Mouse (Mus musculus): ENCODE measurements around the gene Hs6st2. TPM values are rescaled to one million over a fixed set of nuclear protein-coding genes. Genes with fewer than 3 reads are reported as not detected.
A peak's percentile ranks its signal among the peaks of the same experiment; 100 is the strongest.

Gene Hs6st2
- total RNA-seq, 2 experiments from 2014 or later, result 1.9 to 3.9 TPM

GRCm38 (mm10) chrX:51585444-51585843, 96.2 kb downstream of the Hs6st2 start:
- no peak for DNase-seq

- no peak for DNase-seq
Measured at GRCm38 (mm10) chrX:51581704-51582103, 100.0 kb downstream of the Hs6st2 start.

GRCm38 (mm10) chrX:51561880-51562279, 119.8 kb downstream of the Hs6st2 start:
- DNase-seq, result peak in 1 of 2 experiments; percentile 1

- no peak for DNase-seq
Measured at GRCm38 (mm10) chrX:51539626-51540025, 142.0 kb downstream of the Hs6st2 start.

DNA sequence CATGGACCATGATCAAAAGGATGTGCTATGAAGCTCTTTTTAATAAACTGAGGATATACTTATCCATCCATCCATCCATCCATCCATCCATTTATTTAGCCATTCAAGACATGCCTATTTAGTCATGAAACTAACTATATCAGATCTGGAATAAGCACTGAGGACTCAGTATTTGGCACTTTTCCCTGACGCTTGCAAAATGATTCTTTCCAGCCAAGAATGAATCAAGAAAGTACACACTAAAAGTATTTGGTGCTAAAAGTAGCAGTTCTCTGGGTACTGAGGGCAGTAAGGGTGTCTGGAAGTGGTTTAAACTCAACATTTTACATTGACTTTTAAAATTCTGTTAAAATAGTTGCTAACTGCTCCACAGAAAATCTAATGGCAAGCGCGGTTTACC, 144.6 kb downstream of the Hs6st2 start:
- no peak for DNase-seq

DNA sequence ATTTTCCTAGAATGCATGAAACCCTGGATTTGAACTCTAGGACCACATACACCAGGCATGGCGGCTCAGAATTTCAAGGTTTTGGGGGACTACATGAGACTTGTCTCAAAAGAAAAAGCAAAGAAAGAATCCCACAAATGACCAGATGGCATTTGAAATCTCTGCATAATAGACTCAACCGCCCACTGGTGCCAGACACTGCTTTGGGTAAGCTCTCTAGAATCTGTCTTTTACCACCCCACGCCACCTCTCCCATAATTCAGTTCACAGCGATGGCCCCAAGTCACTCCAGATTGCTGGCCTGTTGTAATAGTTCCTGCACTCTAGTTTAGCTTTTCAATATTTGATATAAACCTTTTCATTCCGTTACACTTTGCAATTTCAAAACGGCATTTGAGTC, 146.4 kb downstream of the Hs6st2 start:
- DNase-seq, result no peak

GRCm38 (mm10) chrX:51531136-51531535, 150.5 kb downstream of the Hs6st2 start:
- DNase-seq, result no peak

GRCm38 (mm10) chrX:51528601-51529000, 153.1 kb downstream of the Hs6st2 start:
- no peak for DNase-seq

GRCm38 (mm10) chrX:51514831-51515230, 166.8 kb downstream of the Hs6st2 start:
- peak in 1 of 2 experiments; percentile 1 for DNase-seq

DNA sequence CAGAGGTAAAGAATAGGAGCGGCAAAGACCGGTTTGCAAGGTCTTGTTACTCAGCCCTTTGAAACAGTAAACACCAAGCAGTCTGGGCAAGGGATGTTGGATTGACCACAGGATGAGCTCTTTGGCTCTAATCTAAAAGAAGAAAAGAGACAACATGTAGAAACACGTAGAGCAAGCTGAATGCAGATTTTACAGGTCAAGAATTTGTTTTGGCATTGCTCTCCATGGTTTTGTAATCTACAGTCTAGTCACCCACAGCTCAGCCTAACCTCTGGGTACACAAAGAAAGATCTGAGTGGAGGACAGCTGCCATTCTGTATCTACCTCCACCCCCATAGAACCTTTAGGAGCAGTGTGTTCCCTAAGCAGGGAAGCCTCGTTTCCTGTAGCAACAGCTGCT, 175.1 kb downstream of the Hs6st2 start:
- DNase-seq, result no peak

- DNase-seq, result no peak
Measured at GRCm38 (mm10) chrX:51505691-51506090, 176.0 kb downstream of the Hs6st2 start.

GRCm38 (mm10) chrX:51503781-51504471, 177.7 kb downstream of the Hs6st2 start:
- no peak for DNase-seq

DNA sequence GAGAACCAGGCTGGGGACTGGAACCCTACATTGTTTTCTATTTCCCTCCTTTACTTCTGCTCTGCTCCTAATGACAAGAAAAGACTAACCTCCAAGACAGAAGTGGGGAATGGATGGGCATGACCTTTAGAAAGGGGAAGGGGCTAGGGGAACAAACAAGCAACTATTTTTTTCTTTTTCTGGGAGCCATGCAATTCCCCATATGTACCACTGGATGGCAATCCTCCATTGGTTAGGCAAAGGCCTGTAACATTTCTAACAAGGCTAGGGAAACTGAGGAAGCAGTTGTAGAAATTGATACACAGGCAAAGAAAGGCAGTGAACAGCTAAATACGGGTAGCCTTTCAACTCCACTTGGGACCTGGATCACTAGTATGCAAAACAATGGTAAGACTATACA, 183.8 kb downstream of the Hs6st2 start:
- DNase-seq, result no peak

DNA sequence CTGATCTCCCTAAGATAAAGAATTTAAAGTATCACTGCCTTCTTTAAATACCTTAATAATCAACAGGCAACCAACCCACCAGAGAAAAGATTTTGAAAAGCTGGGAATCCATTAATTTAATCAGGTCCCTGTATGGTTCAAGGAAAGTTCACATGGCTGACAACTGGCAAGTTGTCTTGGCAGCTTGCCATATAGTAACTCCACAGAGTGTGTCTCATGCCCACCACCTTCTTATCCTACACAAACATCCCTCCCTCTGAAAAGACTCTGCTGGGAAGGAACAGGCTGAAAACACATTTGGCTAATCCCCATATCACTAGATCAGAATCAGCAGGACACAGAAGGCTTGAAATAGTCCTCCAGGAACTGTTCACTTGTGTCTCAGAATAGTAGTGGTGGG, 193.3 kb downstream of the Hs6st2 start:
- DNase-seq, result no peak

DNA sequence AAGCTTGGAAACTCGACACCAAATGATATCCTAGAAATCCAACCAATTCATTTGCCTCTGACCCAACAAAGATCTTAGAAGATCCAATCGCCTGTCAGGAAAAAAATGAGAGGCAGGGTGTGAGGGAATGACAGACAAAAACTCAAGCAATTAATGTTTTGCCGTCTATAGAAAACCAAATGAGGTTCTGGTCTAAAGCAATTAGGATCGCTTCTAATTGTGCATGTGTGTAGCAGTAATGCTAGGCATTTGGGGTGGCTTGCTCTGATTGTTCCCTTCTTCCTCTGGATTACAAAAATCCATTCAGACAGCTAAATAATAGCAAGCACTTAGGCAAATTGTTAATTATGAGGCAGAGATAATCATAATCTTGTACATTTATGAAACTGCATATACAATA, 212.2 kb downstream of the Hs6st2 start:
- no peak for DNase-seq

DNA sequence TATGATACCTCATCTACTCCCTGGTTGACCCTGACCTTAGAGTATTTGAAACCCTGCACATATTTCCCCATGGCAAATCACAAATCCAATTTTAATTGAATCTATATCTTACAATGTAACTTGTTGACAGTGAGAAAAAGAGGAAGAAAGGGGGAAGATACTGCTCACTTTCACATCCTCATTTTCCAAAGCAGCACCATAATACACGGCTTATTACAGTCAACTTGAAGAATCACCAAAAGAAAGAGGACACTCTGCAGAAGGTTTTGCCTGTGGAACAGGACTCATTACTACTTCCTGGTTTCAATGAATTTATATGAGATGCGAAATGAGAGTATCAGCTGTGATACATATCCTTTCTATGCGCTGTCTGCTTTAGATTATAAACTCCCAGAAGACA, 220.2 kb downstream of the Hs6st2 start:
- DNase-seq, result no peak

- DNase-seq, result no peak
Measured at GRCm38 (mm10) chrX:51443366-51443765, 238.3 kb downstream of the Hs6st2 start.

- DNase-seq, result no peak
Measured at GRCm38 (mm10) chrX:51431706-51432105, 249.9 kb downstream of the Hs6st2 start.

- DNase-seq, result no peak
Measured at GRCm38 (mm10) chrX:51425031-51425430, 256.6 kb downstream of the Hs6st2 start.

DNA sequence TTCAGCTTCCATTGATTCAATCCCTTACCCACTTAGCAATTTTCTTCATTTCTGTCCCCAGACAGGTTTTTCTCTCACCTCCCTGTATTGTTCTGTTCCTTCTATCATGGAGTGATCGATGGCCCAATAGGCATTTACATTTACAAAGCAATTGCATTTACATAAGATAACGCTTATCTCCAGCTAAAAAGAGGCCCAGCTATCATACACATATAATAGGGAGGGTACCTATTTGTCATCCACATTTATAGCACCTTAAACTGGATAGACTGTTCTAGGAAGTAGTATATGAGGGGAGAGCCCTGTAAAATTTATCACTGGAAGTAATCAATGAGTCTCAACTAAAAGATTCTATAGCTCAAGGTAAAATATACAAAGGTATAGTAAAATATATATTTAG, 271.4 kb downstream of the Hs6st2 start:
- DNase-seq, result no peak

DNA sequence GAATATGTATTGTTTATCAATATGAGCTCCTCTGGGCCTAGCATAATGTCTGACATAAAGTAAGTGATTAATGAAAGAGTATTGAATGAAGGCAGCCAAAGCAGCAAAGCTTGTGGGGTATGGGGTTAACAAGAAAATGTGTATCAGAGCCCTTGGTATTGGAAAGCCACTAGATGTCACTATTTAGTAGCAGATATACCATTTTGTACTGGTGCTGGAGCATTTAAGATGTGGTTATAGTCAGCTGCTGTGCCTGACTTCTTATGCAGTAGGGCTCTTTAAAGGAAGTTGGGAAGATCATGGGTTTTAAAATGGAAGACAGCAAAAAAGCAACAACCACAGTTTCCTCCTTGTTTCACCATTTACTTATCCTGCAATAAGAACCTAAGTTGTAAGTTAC, 284.2 kb downstream of the Hs6st2 start:
- no peak for DNase-seq

- DNase-seq, result peak; percentile 63 to 71
Measured at GRCm38 (mm10) chrX:51374670-51375069, 307.0 kb downstream of the Hs6st2 start.

GRCm38 (mm10) chrX:51372477-51373239, 309.0 kb downstream of the Hs6st2 start:
- peak; percentile 7 to 34 for DNase-seq

GRCm38 (mm10) chrX:51349682-51350081, 332.0 kb downstream of the Hs6st2 start:
- no peak for DNase-seq
